Mouse (Mus musculus) embryonic fibroblast, embryonic 13.5 days (primary cell): Measurements from ENCODE around the gene Slc25a44. TPM values are rescaled to one million over a fixed set of nuclear protein-coding genes. Genes with fewer than 3 reads are reported as not detected.

ENCODE experiments used
- H3K27ac ChIP-seq: 2 replicates; pipeline ENCODE4 v1.5.1; 2012; ENCODE audit warnings: low read length, control low read depth, inconsistent platforms; ENCODE audit not compliant: insufficient read depth
- H3K4me1 ChIP-seq: 2 replicates; pipeline ENCODE4 v1.6.1; 2011; ENCODE audit warnings: low read length; ENCODE audit not compliant: control insufficient read depth, insufficient read depth
- H3K4me3 ChIP-seq: 2 replicates; pipeline ENCODE4 v1.5.1; 2011; ENCODE audit warnings: mild to moderate bottlenecking, control low read depth, low read length; ENCODE audit not compliant: insufficient read depth
- CTCF ChIP-seq: IDR thresholded peaks from 2 replicates; pipeline ENCODE4 v1.5.1; 2011; ENCODE audit warnings: mild to moderate bottlenecking, control low read depth, low read length, moderate library complexity, borderline replicate concordance; ENCODE audit not compliant: insufficient read depth
- POLR2A ChIP-seq: IDR thresholded peaks from 2 replicates; pipeline ENCODE4 v1.6.1; 2011; ENCODE audit warnings: low read depth, mild to moderate bottlenecking, control low read depth, low read length, moderate library complexity
- polyA plus RNA-seq: library from polyadenylated mRNA; stranded (reverse); fragments of >200 nt; gene quantifications from 2 replicates; pipeline ENCODE4 v1.2.4, GENCODE M21; 2011; ENCODE audit warnings: low read depth; ENCODE audit not compliant: missing spikeins, insufficient read length

Slc25a44 gene
- polyA plus RNA-seq, 1 experiment = 20.1 TPM

GRCm38 (mm10) chr3:88452246-88452645 is 27.3 kb upstream of the Slc25a44 start:
- H3K27ac ChIP-seq = no peak overlapping the region
- TF ChIP-seq POLR2A = no peak
- TF ChIP-seq CTCF = no peak
- no peak overlapping the region for H3K4me3 ChIP-seq
- H3K4me1 ChIP-seq = no peaks in the 10 kb centered on the region

GRCm38 (mm10) chr3:88450379-88451131 is 25.6 kb upstream of the Slc25a44 start:
- H3K27ac ChIP-seq = no peak overlapping the region
- no peak overlapping the region for H3K4me3 ChIP-seq
- H3K4me1 ChIP-seq = no peaks in the 10 kb centered on the region
- TF ChIP-seq POLR2A = no peak

- no peaks in the 10 kb centered on the region for H3K4me1 ChIP-seq
- no peak overlapping the region for H3K4me3 ChIP-seq
- TF ChIP-seq CTCF (no peak), POLR2A (no peak)
- no peak overlapping the region for H3K27ac ChIP-seq
Measured at GRCm38 (mm10) chr3:88449395-88450023, 24.6 kb upstream of the Slc25a44 start.

GRCm38 (mm10) chr3:88448443-88448842 is 23.5 kb upstream of the Slc25a44 start:
- no peak overlapping the region for H3K27ac ChIP-seq
- H3K4me3 ChIP-seq = no peak overlapping the region
- no peaks in the 10 kb centered on the region for H3K4me1 ChIP-seq
- no peak for TF ChIP-seq CTCF
- no peak for TF ChIP-seq POLR2A

- no peak for TF ChIP-seq POLR2A
- no peak for TF ChIP-seq CTCF
- no peak overlapping the region for H3K27ac ChIP-seq
- H3K4me3 ChIP-seq = no peak overlapping the region
- no peaks in the 10 kb centered on the region for H3K4me1 ChIP-seq
Measured at GRCm38 (mm10) chr3:88447676-88448183, 22.8 kb upstream of the Slc25a44 start.

- no peak overlapping the region for H3K27ac ChIP-seq
- no peak overlapping the region for H3K4me3 ChIP-seq
- H3K4me1 ChIP-seq = no peaks in the 10 kb centered on the region
- no peak for TF ChIP-seq CTCF
- TF ChIP-seq POLR2A = no peak
Measured at GRCm38 (mm10) chr3:88446471-88447123, 21.7 kb upstream of the Slc25a44 start.

- H3K27ac ChIP-seq = no peak overlapping the region
- TF ChIP-seq POLR2A = no peak
- no peak for TF ChIP-seq CTCF
- no peak overlapping the region for H3K4me3 ChIP-seq
- no peaks in the 10 kb centered on the region for H3K4me1 ChIP-seq
Measured at GRCm38 (mm10) chr3:88442888-88443287, 17.9 kb upstream of the Slc25a44 start.

- Histone ChIP-seq H3K4me3 (no peak overlapping the region), H3K27ac (no peak overlapping the region), H3K4me1 (no peaks in the 10 kb centered on the region)
- no peak for TF ChIP-seq CTCF
- TF ChIP-seq POLR2A = no peak
Measured at GRCm38 (mm10) chr3:88442488-88442887, 17.5 kb upstream of the Slc25a44 start.

GRCm38 (mm10) chr3:88440500-88441381 is 15.8 kb upstream of the Slc25a44 start:
- H3K27ac ChIP-seq = no peak overlapping the region
- no peak overlapping the region for H3K4me3 ChIP-seq
- no peaks in the 10 kb centered on the region for H3K4me1 ChIP-seq
- TF ChIP-seq CTCF (peak; percentile 59; the same call in 1 of the 2 replicates), POLR2A (no peak)
